Mouse (Mus musculus) midbrain, embryonic 14.5 days (tissue): ENCODE results near the gene Hist1h2be. TPM values are rescaled to one million over a fixed set of nuclear protein-coding genes. Genes with fewer than 3 reads are reported as not detected.
A peak's percentile ranks its signal among the peaks of the same experiment; 100 is the strongest.
"Not testable (repeated sequence)": the region's sequence is repeated elsewhere in the genome, so short reads cannot be mapped to it uniquely, and the experiment has no call there.

Experiments used
- ATAC-seq: fragments of 200-750 bp; cut with Nextera tagmentation; 2 replicates; pipeline ENCODE4 v1.8.0; 2017; ENCODE audit warnings: moderate number of reproducible peaks, moderate library complexity; ENCODE audit not compliant: low FRiP score, low TSS enrichment
- DNase-seq: peaks from one replicate; pipeline ENCODE4 v3.0.0-alpha.2; 2015
- H3K27ac ChIP-seq: fragments of 300-500 bp; sonication (generic); replicated peaks from 2 replicates; pipeline ENCODE4 v1.5.1; 2014; ENCODE audit warnings: mild to moderate bottlenecking, low read depth, low read length, moderate library complexity
- H3K27me3 ChIP-seq: fragments of 300-500 bp; sonication (generic); 2 replicates; pipeline ENCODE4 v1.6.1; 2014; ENCODE audit warnings: low read length, control low read depth, mixed read lengths; ENCODE audit not compliant: control insufficient read depth, insufficient read depth
- H3K36me3 ChIP-seq: fragments of 300-500 bp; sonication (generic); 2 replicates; pipeline ENCODE4 v1.6.1; 2014; ENCODE audit warnings: low read length, control low read depth; ENCODE audit not compliant: control insufficient read depth, insufficient read depth
- H3K4me1 ChIP-seq: fragments of 300-500 bp; sonication (generic); 2 replicates; pipeline ENCODE4 v1.6.1; 2014; ENCODE audit warnings: mild to moderate bottlenecking, antibody characterized with exemption, low read length, control low read depth; ENCODE audit not compliant: control insufficient read depth, insufficient read depth
- H3K4me2 ChIP-seq: fragments of 300-500 bp; sonication (generic); 2 replicates; pipeline ENCODE4 v1.6.1; 2014; ENCODE audit warnings: mild to moderate bottlenecking, low read length, moderate library complexity
- H3K4me3 ChIP-seq: fragments of 300-500 bp; sonication (generic); replicated peaks from 2 replicates; pipeline ENCODE4 v1.5.1; 2014; ENCODE audit warnings: low read depth, low read length
- H3K9ac ChIP-seq: fragments of 300-500 bp; sonication (generic); replicated peaks from 2 replicates; pipeline ENCODE4 v1.6.1; 2014; ENCODE audit warnings: mild to moderate bottlenecking, low read length, moderate library complexity
- H3K9me3 ChIP-seq: fragments of 300-500 bp; sonication (generic); 2 replicates; pipeline ENCODE4 v1.6.1; 2016; ENCODE audit warnings: low read length, control low read depth, mixed read lengths; ENCODE audit not compliant: control insufficient read depth
- WGBS: fragments of 180-500 bp; shearing (Covaris S2); extraction: QIAGEN DNeasy Blood & Tissue Kit; methylation state at CpG from one replicate; pipeline ENCODE4 v1.1.7; 2014; 5-methylcytosine and 5-hydroxymethylcytosine counted together
- polyA plus RNA-seq: library from polyadenylated mRNA; unstranded; fragments of >200 nt; fragmentation: Nextera tagmentation; extraction: Ambion mirVana; gene quantifications from 2 replicates; pipeline ENCODE4 v1.2.1, GENCODE M21; 2014

Gene Hist1h2be
- polyA plus RNA-seq, 1 experiment from 2014 or later, result 1.4 TPM

GRCm38 (mm10) chr13:23539821-23540220, 81.1 kb downstream of the Hist1h2be start:
- not testable (repeated sequence) for H3K4me3 ChIP-seq, H3K9ac ChIP-seq, H3K4me1 ChIP-seq, H3K4me2 ChIP-seq, H3K27me3 ChIP-seq, H3K36me3 ChIP-seq, ATAC-seq, DNase-seq, H3K27ac ChIP-seq, H3K9me3 ChIP-seq
- WGBS, result 79% methylated on average over 1 of the region's 1 CpGs

- Histone ChIP-seq H3K9ac (no peak overlapping the region), H3K27ac (no peak overlapping the region), H3K4me2 (no peak overlapping the region), H3K4me1 (peaks cover 18% of the 10 kb centered on the region), H3K36me3 (no peaks in the 10 kb centered on the region), H3K9me3 (no peaks in the 10 kb centered on the region), H3K27me3 (no peaks in the 10 kb centered on the region), H3K4me3 (no peak overlapping the region)
- 80% methylated on average over 5 of the region's 5 CpGs for WGBS
- no peak for ATAC-seq
- DNase-seq, result no peak
Measured at GRCm38 (mm10) chr13:23538249-23538648, 82.7 kb downstream of the Hist1h2be start.

- 77% methylated on average over 3 of the region's 3 CpGs for WGBS
- H3K27me3 ChIP-seq, result no peaks in the 10 kb centered on the region
- no peaks in the 10 kb centered on the region for H3K9me3 ChIP-seq
- no peak overlapping the region for H3K27ac ChIP-seq
- ATAC-seq, result no peak
- no peaks in the 10 kb centered on the region for H3K36me3 ChIP-seq
- peak overlapping the region; percentile 79 for H3K4me2 ChIP-seq
- H3K9ac ChIP-seq, result no peak overlapping the region
- H3K4me3 ChIP-seq, result no peak overlapping the region
- peaks cover 29% of the 10 kb centered on the region for H3K4me1 ChIP-seq
- no peak for DNase-seq
Measured at GRCm38 (mm10) chr13:23537006-23537710, 83.8 kb downstream of the Hist1h2be start.

- no peak for DNase-seq
- H3K4me2 ChIP-seq, result peak overlapping the region; percentile 79
- 18% methylated on average over 7 of the region's 7 CpGs for WGBS
- H3K9ac ChIP-seq, result no peak overlapping the region
- no peak for ATAC-seq
- peak overlapping the region; percentile 45 for H3K4me3 ChIP-seq
- H3K36me3 ChIP-seq, result no peaks in the 10 kb centered on the region
- H3K27me3 ChIP-seq, result no peaks in the 10 kb centered on the region
- peaks cover 33% of the 10 kb centered on the region for H3K4me1 ChIP-seq
- H3K9me3 ChIP-seq, result no peaks in the 10 kb centered on the region
- H3K27ac ChIP-seq, result no peak overlapping the region
Measured at GRCm38 (mm10) chr13:23536076-23536822, 84.7 kb downstream of the Hist1h2be start.

GRCm38 (mm10) chr13:23535137-23536075, 85.5 kb downstream of the Hist1h2be start, which contains the start of gene Hist1h3g:
Gene Hist1h3g, plus strand, starts transcription at chr13:23535422.
- Histone ChIP-seq H3K4me2 (peak within 1 kb of the TSS; percentile 79), H3K4me3 (peak within 1 kb of the TSS; percentile 45), H3K27ac (peak within 1 kb of the TSS; percentile 6; the same call in 1 of the 2 replicates), H3K9ac (peak within 1 kb of the TSS; percentile 24; the same call in 1 of the 2 replicates), H3K4me1 (peaks cover 33% of the 10 kb centered on the region)
- H3K27me3 ChIP-seq, H3K36me3 ChIP-seq, H3K9me3 ChIP-seq: not testable (repeated sequence)
- ATAC-seq (peak; percentile 90), DNase-seq (peak; percentile 95)
- WGBS, result under 1% methylated on average over 48 of the region's 62 CpGs

- H3K9me3 ChIP-seq, result no peaks in the 10 kb centered on the region
- peak overlapping the region; percentile 45 for H3K4me3 ChIP-seq
- no peaks in the 10 kb centered on the region for H3K36me3 ChIP-seq
- H3K9ac ChIP-seq, result peak overlapping the region; percentile 24; the same call in 1 of the 2 replicates
- DNase-seq (no peak), ATAC-seq (no peak)
- H3K4me2 ChIP-seq, result peak overlapping the region; percentile 79
- peaks cover 37% of the 10 kb centered on the region for H3K4me1 ChIP-seq
- peak overlapping the region; percentile 6; the same call in 1 of the 2 replicates for H3K27ac ChIP-seq
- WGBS, result under 1% methylated on average over 15 of the region's 15 CpGs
- H3K27me3 ChIP-seq, result no peaks in the 10 kb centered on the region
Measured at GRCm38 (mm10) chr13:23534368-23535131, 86.4 kb downstream of the Hist1h2be start.
